Mouse (Mus musculus) heart, embryonic 16.5 days (tissue): ENCODE data around the gene Cenpj. TPM values are rescaled to one million over a fixed set of nuclear protein-coding genes. Genes with fewer than 3 reads are reported as not detected.

Source experiments
- ATAC-seq: fragments of 200-750 bp; cut with Nextera tagmentation; replicated peaks from 2 replicates; pipeline ENCODE4 v1.8.0; 2017; ENCODE audit warnings: moderate number of reproducible peaks; ENCODE audit not compliant: insufficient read depth, low FRiP score; ENCODE audit errors: extremely low read depth
- H3K27ac ChIP-seq: fragments of 300-500 bp; sonication (generic); 2 replicates; pipeline ENCODE4 v1.5.1; 2014; ENCODE audit warnings: mild to moderate bottlenecking, low read length, control low read depth, moderate library complexity
- H3K27me3 ChIP-seq: fragments of 300-500 bp; sonication (generic); 2 replicates; pipeline ENCODE4 v1.6.1; 2014; ENCODE audit warnings: low read length, mixed read lengths; ENCODE audit not compliant: control insufficient read depth, insufficient read depth
- H3K36me3 ChIP-seq: fragments of 300-500 bp; sonication (generic); 2 replicates; pipeline ENCODE4 v1.6.1; 2014; ENCODE audit not compliant: control insufficient read depth, insufficient read depth
- H3K4me1 ChIP-seq: fragments of 300-500 bp; sonication (generic); 2 replicates; pipeline ENCODE4 v1.6.1; 2014; ENCODE audit warnings: low read length, mixed read lengths; ENCODE audit not compliant: control insufficient read depth, insufficient read depth
- H3K4me2 ChIP-seq: fragments of 300-500 bp; sonication (generic); 2 replicates; pipeline ENCODE4 v1.6.1; 2014; ENCODE audit warnings: low read depth, mild to moderate bottlenecking, control low read depth, low read length
- H3K4me3 ChIP-seq: fragments of 300-500 bp; sonication (generic); 2 replicates; pipeline ENCODE4 v1.5.1; 2014; ENCODE audit warnings: mild to moderate bottlenecking, control low read depth, low read length
- H3K9ac ChIP-seq: fragments of 300-500 bp; sonication (generic); 2 replicates; pipeline ENCODE4 v1.6.1; 2014; ENCODE audit warnings: low read length, control low read depth
- H3K9me3 ChIP-seq: fragments of 300-500 bp; sonication (generic); replicated peaks from 2 replicates; pipeline ENCODE4 v1.6.1; 2016; ENCODE audit warnings: low read length; ENCODE audit not compliant: control insufficient read depth
- WGBS: fragments of 180-500 bp; shearing (Covaris S2); extraction: QIAGEN DNeasy Blood & Tissue Kit; methylation state at CpG from one replicate; pipeline ENCODE4 v1.1.7; 2014; 5-methylcytosine and 5-hydroxymethylcytosine counted together
- polyA plus RNA-seq: library from polyadenylated mRNA; unstranded; fragments of >200 nt; fragmentation: Nextera tagmentation; extraction: Ambion mirVana; gene quantifications from 2 replicates; pipeline ENCODE4 v1.2.1, GENCODE M21; 2015

Cenpj gene
- polyA plus RNA-seq, 1 experiment from 2014 or later = 7.2 TPM

DNA sequence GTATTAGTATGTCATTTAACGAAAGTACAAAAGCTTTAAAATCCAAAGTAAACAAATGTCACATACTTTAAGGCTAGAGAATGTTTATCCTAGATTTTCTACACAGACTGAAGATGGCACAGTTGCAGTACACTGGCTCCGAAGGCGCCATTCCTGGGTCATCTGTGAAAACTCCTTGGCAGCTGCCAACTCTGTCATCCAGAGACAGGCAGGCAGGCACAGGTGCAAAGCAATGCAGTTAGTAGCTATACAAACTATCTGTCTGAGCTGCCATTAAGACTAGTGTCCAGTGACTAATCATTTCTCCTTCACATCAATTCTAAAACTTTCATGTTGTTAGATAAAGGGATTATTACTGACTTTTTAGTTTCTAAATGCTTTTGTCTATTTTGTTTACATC is 16.1 kb downstream of the Cenpj start:
- no peak overlapping the region for H3K4me3 ChIP-seq
- peaks cover 14% of the 10 kb centered on the region; the same call in 1 of the 2 replicates for H3K36me3 ChIP-seq
- no peaks in the 10 kb centered on the region for H3K27me3 ChIP-seq
- no peak for ATAC-seq
- no peak overlapping the region for H3K9ac ChIP-seq
- H3K27ac ChIP-seq = no peak overlapping the region
- no peak overlapping the region for H3K4me2 ChIP-seq
- H3K4me1 ChIP-seq = no peaks in the 10 kb centered on the region
- WGBS = 91% methylated on average over 3 of the region's 3 CpGs
- H3K9me3 ChIP-seq = no peaks in the 10 kb centered on the region

DNA sequence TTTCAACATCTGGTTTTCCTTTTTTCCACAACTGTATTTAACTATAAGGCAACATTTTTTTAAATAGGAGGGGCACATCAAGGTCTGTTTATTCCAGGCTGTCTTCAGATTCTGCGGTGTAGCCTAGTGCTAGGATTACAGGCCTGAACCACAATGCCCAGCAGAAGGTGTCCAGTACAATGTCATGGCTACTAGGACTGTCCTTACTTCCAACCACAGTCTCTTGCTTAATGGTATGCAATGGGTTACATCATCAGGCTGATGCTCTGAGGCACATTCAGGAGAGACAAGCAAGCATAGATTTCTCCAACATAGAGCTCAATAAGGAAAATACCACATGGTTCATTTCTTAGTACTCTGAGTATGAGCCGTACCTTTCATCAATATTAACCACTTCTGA is 20.5 kb downstream of the Cenpj start:
- Histone ChIP-seq H3K9me3 (no peaks in the 10 kb centered on the region), H3K4me2 (no peak overlapping the region), H3K27me3 (no peaks in the 10 kb centered on the region), H3K36me3 (peaks cover 8% of the 10 kb centered on the region), H3K4me3 (no peak overlapping the region), H3K9ac (no peak overlapping the region), H3K4me1 (no peaks in the 10 kb centered on the region), H3K27ac (no peak overlapping the region)
- no peak for ATAC-seq
- WGBS = 91% methylated on average over 2 of the region's 2 CpGs

DNA sequence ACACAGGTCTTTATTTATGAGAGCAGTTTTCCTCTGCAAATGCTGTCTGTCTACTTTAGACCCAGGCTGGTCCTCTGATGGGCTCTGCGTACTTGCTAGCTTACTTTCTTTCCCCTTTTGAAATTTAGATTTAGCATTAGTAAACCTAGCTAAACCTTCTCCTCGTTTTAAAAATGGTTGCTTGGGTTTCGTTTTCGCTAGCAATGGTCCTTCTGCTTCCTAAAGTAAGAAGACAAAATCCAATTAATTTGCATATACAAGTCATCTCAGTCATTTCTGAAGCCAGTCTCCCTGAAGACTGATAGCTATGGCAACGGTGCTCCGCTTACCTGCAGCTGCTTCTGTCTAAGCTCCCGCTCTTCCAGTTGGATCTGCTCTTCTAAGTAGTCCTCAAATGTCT is 21.9 kb downstream of the Cenpj start:
- no peaks in the 10 kb centered on the region for H3K4me1 ChIP-seq
- H3K27ac ChIP-seq = no peak overlapping the region
- no peak overlapping the region for H3K4me3 ChIP-seq
- ATAC-seq = no peak
- H3K9me3 ChIP-seq = no peaks in the 10 kb centered on the region
- H3K27me3 ChIP-seq = no peaks in the 10 kb centered on the region
- 93% methylated on average over 7 of the region's 7 CpGs for WGBS
- no peak overlapping the region for H3K9ac ChIP-seq
- no peak overlapping the region for H3K4me2 ChIP-seq
- peaks cover 8% of the 10 kb centered on the region for H3K36me3 ChIP-seq

DNA sequence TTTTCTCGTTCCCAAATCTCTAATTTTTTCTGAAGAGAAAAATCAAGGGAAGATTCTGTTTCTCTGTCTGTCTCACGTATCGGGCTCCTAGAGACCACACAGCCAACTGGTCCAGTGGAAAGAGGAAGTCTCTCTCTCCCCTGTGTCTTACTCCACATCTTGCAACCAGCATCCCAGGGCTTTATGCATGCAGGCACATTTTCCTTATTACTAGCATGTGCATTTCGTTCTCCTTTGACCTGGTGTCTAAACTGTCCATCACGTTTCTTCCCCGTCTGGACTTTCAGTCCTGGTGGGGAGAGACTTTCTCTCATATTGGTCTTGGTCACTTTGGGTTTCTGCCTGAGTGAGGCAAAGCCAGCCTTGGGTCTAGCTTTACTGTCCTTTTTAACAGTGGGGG is 22.3 kb downstream of the Cenpj start:
- no peak overlapping the region for H3K4me2 ChIP-seq
- H3K4me3 ChIP-seq = no peak overlapping the region
- no peaks in the 10 kb centered on the region for H3K9me3 ChIP-seq
- peaks cover 5% of the 10 kb centered on the region; the same call in 1 of the 2 replicates for H3K36me3 ChIP-seq
- no peak for ATAC-seq
- H3K27me3 ChIP-seq = no peaks in the 10 kb centered on the region
- 88% methylated on average over 6 of the region's 6 CpGs for whole genome bisulfite sequencing
- no peak overlapping the region for H3K9ac ChIP-seq
- no peak overlapping the region for H3K27ac ChIP-seq
- no peaks in the 10 kb centered on the region for H3K4me1 ChIP-seq

DNA sequence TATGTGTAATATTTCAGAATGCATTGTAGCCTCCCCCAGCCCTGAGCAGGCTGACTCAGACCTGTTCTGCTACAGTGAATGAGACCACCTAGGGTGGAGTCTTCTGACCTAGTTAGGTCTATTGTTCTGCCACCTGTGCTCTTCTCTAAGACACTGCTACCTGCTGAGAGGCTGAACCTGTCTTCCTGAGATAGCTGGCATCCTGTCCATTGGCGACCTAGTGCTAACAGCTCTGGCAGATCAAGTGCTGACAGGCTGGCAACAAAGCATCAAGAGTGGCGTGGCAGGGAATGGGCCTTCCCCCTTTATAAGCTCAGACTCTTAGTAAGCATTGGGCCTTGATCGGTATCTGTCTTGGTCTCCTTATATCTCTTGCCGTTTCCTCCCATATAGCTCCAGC is 24.3 kb downstream of the Cenpj start:
- Histone ChIP-seq H3K4me1 (no peaks in the 10 kb centered on the region), H3K27me3 (no peaks in the 10 kb centered on the region), H3K36me3 (peaks cover 5% of the 10 kb centered on the region; the same call in 1 of the 2 replicates), H3K27ac (no peak overlapping the region), H3K9me3 (no peaks in the 10 kb centered on the region), H3K4me3 (no peak overlapping the region), H3K4me2 (no peak overlapping the region), H3K9ac (no peak overlapping the region)
- ATAC-seq = no peak
- 79% methylated on average over 4 of the region's 4 CpGs for WGBS

DNA sequence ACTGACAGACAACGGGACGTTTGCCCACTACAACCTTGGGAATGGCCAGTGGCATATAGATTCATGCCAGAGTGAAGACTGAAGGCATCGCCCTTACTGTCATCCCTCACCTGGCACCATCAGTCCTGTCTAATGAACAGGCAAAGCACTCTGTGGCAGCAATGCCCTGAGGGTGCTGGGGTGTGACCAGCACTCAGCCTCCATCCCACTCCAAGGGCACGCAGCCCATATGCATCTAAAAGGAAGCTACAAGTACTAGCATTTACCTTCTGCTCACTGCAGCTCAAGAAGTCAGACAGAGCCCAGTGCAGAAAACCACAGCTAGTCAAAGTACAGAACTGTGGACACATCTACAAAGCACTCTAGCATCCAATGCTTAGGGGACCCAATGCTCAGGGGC is 29.7 kb downstream of the Cenpj start:
- Histone ChIP-seq H3K27ac (no peak overlapping the region), H3K4me2 (no peak overlapping the region), H3K4me1 (no peaks in the 10 kb centered on the region), H3K9me3 (no peaks in the 10 kb centered on the region), H3K9ac (no peak overlapping the region), H3K27me3 (no peaks in the 10 kb centered on the region), H3K4me3 (no peak overlapping the region), H3K36me3 (no peaks in the 10 kb centered on the region)
- ATAC-seq = no peak
- 86% methylated on average over 4 of the region's 4 CpGs for WGBS

DNA sequence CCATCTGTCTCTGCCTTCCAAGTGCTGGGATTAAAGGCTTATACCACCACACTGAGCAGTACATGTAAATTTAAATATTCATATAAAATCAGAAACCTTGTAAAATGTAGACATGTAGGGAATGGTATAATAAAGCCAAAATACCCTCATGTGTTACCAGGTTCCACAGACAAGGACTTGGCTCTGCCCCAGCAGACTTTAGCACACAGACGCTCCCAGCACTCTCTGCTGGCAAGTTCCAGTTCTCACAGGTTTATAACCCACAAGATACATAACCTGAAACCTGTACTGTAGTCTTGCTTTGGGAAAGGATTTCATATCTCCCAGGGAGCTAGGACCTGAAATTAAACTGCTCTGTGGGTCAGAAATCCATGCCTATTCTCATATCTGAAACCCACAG is 30.3 kb downstream of the Cenpj start:
- Histone ChIP-seq H3K9ac (no peak overlapping the region), H3K4me3 (no peak overlapping the region), H3K4me1 (no peaks in the 10 kb centered on the region), H3K36me3 (no peaks in the 10 kb centered on the region), H3K27me3 (no peaks in the 10 kb centered on the region), H3K4me2 (no peak overlapping the region), H3K9me3 (no peaks in the 10 kb centered on the region), H3K27ac (no peak overlapping the region)
- ATAC-seq = no peak
- 61% methylated on average over 1 of the region's 1 CpGs for WGBS

DNA sequence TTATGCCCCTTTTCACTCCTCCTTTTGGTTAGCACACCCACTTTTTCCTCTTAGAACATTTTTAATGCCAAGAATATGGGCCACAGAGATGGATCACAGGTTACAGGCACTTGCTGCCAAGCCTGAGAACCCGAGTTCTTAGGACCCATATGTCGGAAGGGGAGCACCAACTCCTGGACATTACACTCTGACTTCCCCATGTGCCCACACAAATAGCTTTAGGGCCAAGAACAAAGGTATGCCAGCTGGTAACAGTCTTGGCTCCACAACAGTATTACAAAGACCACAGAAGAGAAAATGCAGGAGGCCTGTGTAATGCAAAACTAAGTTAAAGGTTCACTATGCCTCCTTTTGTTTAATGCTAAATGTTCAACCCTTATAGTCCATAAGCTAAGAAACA is 44.4 kb downstream of the Cenpj start:
- no peaks in the 10 kb centered on the region for H3K4me1 ChIP-seq
- peaks cover 21% of the 10 kb centered on the region for H3K36me3 ChIP-seq
- H3K27ac ChIP-seq = no peak overlapping the region
- H3K4me2 ChIP-seq = no peak overlapping the region
- no peak overlapping the region for H3K4me3 ChIP-seq
- ATAC-seq = no peak
- H3K9me3 ChIP-seq = no peaks in the 10 kb centered on the region
- H3K27me3 ChIP-seq = no peaks in the 10 kb centered on the region
- no peak overlapping the region for H3K9ac ChIP-seq
- WGBS = 78% methylated on average over 2 of the region's 2 CpGs

DNA sequence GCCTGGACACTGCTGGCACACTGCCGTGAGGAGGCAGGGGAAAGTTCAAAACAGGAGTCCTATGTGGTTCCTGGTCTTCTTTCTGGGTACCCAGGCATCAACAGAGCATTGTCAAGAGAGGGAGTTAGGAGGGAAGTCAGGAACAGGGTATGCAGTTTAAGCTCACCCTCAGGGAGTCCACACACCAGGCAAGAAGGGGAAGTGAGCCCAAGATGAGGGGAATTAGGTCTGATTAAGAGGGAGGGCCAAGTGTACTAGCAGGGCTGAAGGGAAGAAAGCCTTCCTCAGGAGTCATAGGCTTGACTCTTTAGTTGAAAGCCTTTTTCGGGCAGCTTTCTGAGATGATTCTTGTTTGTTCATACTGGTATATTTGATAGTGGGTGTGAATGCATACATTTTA is 60.5 kb downstream of the Cenpj start:
- Histone ChIP-seq H3K36me3 (no peaks in the 10 kb centered on the region), H3K27me3 (no peaks in the 10 kb centered on the region), H3K4me1 (no peaks in the 10 kb centered on the region), H3K4me3 (no peak overlapping the region), H3K4me2 (no peak overlapping the region), H3K9ac (no peak overlapping the region), H3K27ac (no peak overlapping the region), H3K9me3 (no peaks in the 10 kb centered on the region)
- ATAC-seq = no peak
- 76% methylated on average over 2 of the region's 2 CpGs for WGBS

DNA sequence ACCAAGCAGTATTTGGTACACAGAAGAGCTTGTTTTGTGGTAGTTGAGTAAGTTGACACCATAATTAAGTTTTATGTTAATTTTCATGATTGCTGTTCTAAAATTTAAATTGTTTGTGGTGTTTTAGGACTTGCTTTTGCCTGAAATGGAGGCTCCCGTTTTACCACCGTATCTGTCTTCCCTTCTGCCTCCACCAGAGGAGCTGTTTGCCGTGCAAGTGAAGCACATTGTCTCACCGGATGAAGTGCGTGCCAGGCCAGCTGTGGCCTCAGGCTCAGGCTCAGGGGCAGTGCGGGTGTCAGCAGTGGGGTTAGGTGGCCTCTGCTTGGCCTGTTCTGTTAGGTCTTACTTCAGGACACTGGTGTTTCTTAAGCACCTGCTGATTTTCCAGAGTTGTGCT is 63.1 kb downstream of the Cenpj start:
- WGBS = 28% methylated on average over 6 of the region's 6 CpGs
- no peak for ATAC-seq
- no peaks in the 10 kb centered on the region for H3K27me3 ChIP-seq
- H3K4me3 ChIP-seq = no peak overlapping the region
- no peaks in the 10 kb centered on the region for H3K4me1 ChIP-seq
- H3K4me2 ChIP-seq = no peak overlapping the region
- no peaks in the 10 kb centered on the region for H3K36me3 ChIP-seq
- H3K27ac ChIP-seq = no peak overlapping the region
- no peak overlapping the region for H3K9ac ChIP-seq
- H3K9me3 ChIP-seq = no peaks in the 10 kb centered on the region
